Mouse (Mus musculus) skeletal muscle tissue, adult 2 months (tissue): ENCODE results near the gene Fig4.
A peak's percentile ranks its signal among the peaks of the same experiment; 100 is the strongest.

Experiments
- DNase-seq: peaks from one replicate; pipeline ENCODE4 v3.0.0-alpha.2; 2012; ENCODE audit warnings: low read depth, low spot score

Fig4 gene

GRCm38 (mm10) chr10:41261218-41261617 is 41.8 kb downstream of the Fig4 start:
- no peak for DNase-seq

GRCm38 (mm10) chr10:41260243-41261006 is 42.6 kb downstream of the Fig4 start:
- no peak for DNase-seq

GRCm38 (mm10) chr10:41250749-41251065 is 52.4 kb downstream of the Fig4 start:
- no peak for DNase-seq

GRCm38 (mm10) chr10:41250045-41250748 is 52.9 kb downstream of the Fig4 start:
- DNase-seq = no peak

GRCm38 (mm10) chr10:41249006-41249659 is 53.9 kb downstream of the Fig4 start:
- DNase-seq = no peak

- no peak for DNase-seq
Observed at GRCm38 (mm10) chr10:41247800-41248473, 55.1 kb downstream of the Fig4 start.

- DNase-seq = no peak
Observed at GRCm38 (mm10) chr10:41246111-41246510, 56.9 kb downstream of the Fig4 start.

- DNase-seq = no peak
Observed at GRCm38 (mm10) chr10:41245477-41245876, 57.6 kb downstream of the Fig4 start.

- DNase-seq = no peak
Observed at GRCm38 (mm10) chr10:41245028-41245427, 58.0 kb downstream of the Fig4 start.

- no peak for DNase-seq
Observed at GRCm38 (mm10) chr10:41243930-41244329, 59.1 kb downstream of the Fig4 start.

- no peak for DNase-seq
Observed at GRCm38 (mm10) chr10:41241558-41242242, 61.4 kb downstream of the Fig4 start.

- no peak for DNase-seq
Observed at GRCm38 (mm10) chr10:41241080-41241479, 62.0 kb downstream of the Fig4 start.

GRCm38 (mm10) chr10:41236020-41236419 is 67.0 kb downstream of the Fig4 start:
- no peak for DNase-seq

- no peak for DNase-seq
Observed at GRCm38 (mm10) chr10:41235584-41235983, 67.5 kb downstream of the Fig4 start.

GRCm38 (mm10) chr10:41235159-41235558 is 67.9 kb downstream of the Fig4 start:
- no peak for DNase-seq

- DNase-seq = peak; percentile 11
Observed at GRCm38 (mm10) chr10:41234552-41234951, 68.5 kb downstream of the Fig4 start.

GRCm38 (mm10) chr10:41233140-41233539 is 69.9 kb downstream of the Fig4 start:
- DNase-seq = no peak

GRCm38 (mm10) chr10:41231163-41231835 is 71.8 kb downstream of the Fig4 start:
- DNase-seq = no peak

- no peak for DNase-seq
Observed at GRCm38 (mm10) chr10:41227626-41228025, 75.4 kb downstream of the Fig4 start.

- DNase-seq = no peak
Observed at GRCm38 (mm10) chr10:41223499-41223898, 79.6 kb downstream of the Fig4 start.

- DNase-seq = peak; percentile 13
Observed at GRCm38 (mm10) chr10:41221204-41221603, 81.9 kb downstream of the Fig4 start.
